Mouse (Mus musculus): ENCODE measurements around the gene Mapk8ip1.

Gene Mapk8ip1

GRCm38 (mm10) chr2:92401091-92401561 is at the start of gene Mapk8ip1:
TSS of gene Mapk8ip1 (minus strand) at chr2:92401263.
- no peak for DNase-seq

GRCm38 (mm10) chr2:92447121-92447740 is 46.2 kb upstream of the Mapk8ip1 start:
- no peak for DNase-seq

- DNase-seq, result no peak
These were observed 45.6 kb upstream of the Mapk8ip1 start for GRCm38 (mm10) chr2:92446656-92447055.

- peak; percentile 11 for DNase-seq
These were observed 44.8 kb upstream of the Mapk8ip1 start for GRCm38 (mm10) chr2:92445890-92446289.

- no peak for DNase-seq
These were observed 43.3 kb upstream of the Mapk8ip1 start for GRCm38 (mm10) chr2:92444376-92444775.

GRCm38 (mm10) chr2:92443313-92443712 is 42.2 kb upstream of the Mapk8ip1 start:
- no peak for DNase-seq

GRCm38 (mm10) chr2:92442419-92443001 is 41.4 kb upstream of the Mapk8ip1 start:
- DNase-seq, result peak; percentile 45

- DNase-seq, result no peak
These were observed 39.4 kb upstream of the Mapk8ip1 start for GRCm38 (mm10) chr2:92440432-92440831.

GRCm38 (mm10) chr2:92438567-92438966 is 37.5 kb upstream of the Mapk8ip1 start:
- no peak for DNase-seq

GRCm38 (mm10) chr2:92437875-92438274 is 36.8 kb upstream of the Mapk8ip1 start:
- peak; percentile 78 for DNase-seq

GRCm38 (mm10) chr2:92437366-92437765 is 36.3 kb upstream of the Mapk8ip1 start:
- DNase-seq, result no peak

- no peak for DNase-seq
These were observed 34.0 kb upstream of the Mapk8ip1 start for GRCm38 (mm10) chr2:92435023-92435422.

- no peak for DNase-seq
These were observed 33.3 kb upstream of the Mapk8ip1 start for GRCm38 (mm10) chr2:92434375-92434745.

GRCm38 (mm10) chr2:92433578-92434374 is 32.7 kb upstream of the Mapk8ip1 start, which contains the start of gene Cry2:
TSS of gene Cry2 (minus strand) at chr2:92434043.
- peak; percentile 97 for DNase-seq

GRCm38 (mm10) chr2:92432299-92433295 is 31.5 kb upstream of the Mapk8ip1 start:
- DNase-seq, result no peak

GRCm38 (mm10) chr2:92431611-92432179 is 30.6 kb upstream of the Mapk8ip1 start:
- DNase-seq, result no peak

GRCm38 (mm10) chr2:92430723-92431541 is 29.9 kb upstream of the Mapk8ip1 start:
- DNase-seq, result peak; percentile 33

GRCm38 (mm10) chr2:92430089-92430488 is 29.0 kb upstream of the Mapk8ip1 start:
- DNase-seq, result no peak

GRCm38 (mm10) chr2:92427882-92428281 is 26.8 kb upstream of the Mapk8ip1 start:
- no peak for DNase-seq

GRCm38 (mm10) chr2:92426426-92426825 is 25.4 kb upstream of the Mapk8ip1 start:
- DNase-seq, result no peak

GRCm38 (mm10) chr2:92425366-92425765 is 24.3 kb upstream of the Mapk8ip1 start:
- DNase-seq, result no peak
